Mouse (Mus musculus): ENCODE measurements around the gene Trabd2b. TPM values are rescaled to one million over a fixed set of nuclear protein-coding genes. Genes with fewer than 3 reads are reported as not detected.

The Trabd2b gene
- total RNA-seq (2014; rRNA removed; ENCODE audit: low replicate concordance) (8.5 and 10.5 TPM in 2 replicates), polyA plus RNA-seq (2015; fragmentation: Nextera tagmentation; extraction: Ambion mirVana) (4.2 and 4.5 TPM in 2 replicates)

- Histone ChIP-seq H3K36me3 (replicated peaks; ENCODE audit: control insufficient read depth, insufficient read depth, low read length) (0 out of 2 replicates have a peak, but pooled peaks cover 5% of the 10 kb centered on the region), H3K9ac (replicated peaks; ENCODE audit: low read depth, low read length) (peak within 1 kb of the TSS; percentile 95), H3K9me3 (replicated peaks; ENCODE audit: control insufficient read depth, low read length) (no peaks in the 10 kb centered on the region), H3K4me1 (ENCODE audit: control insufficient read depth, insufficient read depth) (peaks cover 18% of the 10 kb centered on the region), H3K27ac (ENCODE audit: low read depth) (peak within 1 kb of the TSS; percentile 95), H3K4me3 (ENCODE audit: low read depth, low read length) (peak within 1 kb of the TSS; percentile 92), H3K27me3 (ENCODE audit: control insufficient read depth, insufficient read depth, low read length) (peaks cover 26% of the 10 kb centered on the region), H3K4me2 (ENCODE audit: low read depth, low read length) (peak within 1 kb of the TSS; percentile 95)
- no peak for TF ChIP-seq EP300 (IDR thresholded peaks at IDR 0.05; ENCODE audit: low read depth)
- no peak for TF ChIP-seq CTCF (IDR thresholded peaks at IDR 0.05; ENCODE audit: low read depth)
- WGBS: under 1% methylated on average over 52 of the region's 61 CpGs
- peak; percentile 10 for DNase-seq (ENCODE audit: low spot score)
- peak; percentile 18 for ATAC-seq (ENCODE audit: insufficient read depth, low read depth)
Observed at GRCm38 (mm10) chr4:114406355-114407101, at the start of gene Trabd2b. Trabd2b (plus strand) TSS chr4:114406724.

GRCm38 (mm10) chr4:114357420-114357819, 49.1 kb upstream of the Trabd2b start:
- H3K4me3 ChIP-seq (ENCODE audit: low read depth, low read length): no peak overlapping the region
- peaks cover 29% of the 10 kb centered on the region for H3K4me1 ChIP-seq (ENCODE audit: control insufficient read depth, insufficient read depth)
- 11% methylated on average over 4 of the region's 4 CpGs for WGBS
- no peaks in the 10 kb centered on the region for H3K9me3 ChIP-seq (replicated peaks; ENCODE audit: control insufficient read depth, low read length)
- TF ChIP-seq EP300 (IDR thresholded peaks at IDR 0.05; ENCODE audit: low read depth) (peak; percentile 64), CTCF (IDR thresholded peaks at IDR 0.05; ENCODE audit: low read depth) (no peak)
- H3K9ac ChIP-seq (replicated peaks; ENCODE audit: low read depth, low read length): no peak overlapping the region
- H3K36me3 ChIP-seq (replicated peaks; ENCODE audit: control insufficient read depth, insufficient read depth, low read length): no peaks in the 10 kb centered on the region
- ATAC-seq (ENCODE audit: insufficient read depth, low read depth) (peak; percentile 33; the same call in 1 of the 2 replicates), DNase-seq (ENCODE audit: low spot score) (no peak)
- 0 out of 2 replicates have a peak, but pooled peaks cover 2% of the 10 kb centered on the region for H3K27me3 ChIP-seq (ENCODE audit: control insufficient read depth, insufficient read depth, low read length)
- H3K27ac ChIP-seq (ENCODE audit: low read depth): no peak overlapping the region
- H3K4me2 ChIP-seq (ENCODE audit: low read depth, low read length): no peak overlapping the region

- 19% methylated on average over 2 of the region's 2 CpGs for WGBS
- no peaks in the 10 kb centered on the region for H3K9me3 ChIP-seq (replicated peaks; ENCODE audit: control insufficient read depth, low read length)
- H3K27me3 ChIP-seq (ENCODE audit: control insufficient read depth, insufficient read depth, low read length): no peaks in the 10 kb centered on the region
- H3K36me3 ChIP-seq (replicated peaks; ENCODE audit: control insufficient read depth, insufficient read depth, low read length): no peaks in the 10 kb centered on the region
- H3K4me3 ChIP-seq (ENCODE audit: low read depth, low read length): no peak overlapping the region
- DNase-seq (ENCODE audit: low spot score) (no peak), ATAC-seq (ENCODE audit: insufficient read depth, low read depth) (0 out of 2 replicates have a peak, but pooled peaks have one; percentile 54)
- no peak overlapping the region for H3K27ac ChIP-seq (ENCODE audit: low read depth)
- H3K4me1 ChIP-seq (ENCODE audit: control insufficient read depth, insufficient read depth): peaks cover 29% of the 10 kb centered on the region
- H3K9ac ChIP-seq (replicated peaks; ENCODE audit: low read depth, low read length): no peak overlapping the region
- no peak overlapping the region for H3K4me2 ChIP-seq (ENCODE audit: low read depth, low read length)
- TF ChIP-seq EP300 (IDR thresholded peaks at IDR 0.05; ENCODE audit: low read depth): no peak
- no peak for TF ChIP-seq CTCF (IDR thresholded peaks at IDR 0.05; ENCODE audit: low read depth)
Observed at GRCm38 (mm10) chr4:114358874-114359273, 47.6 kb upstream of the Trabd2b start.

GRCm38 (mm10) chr4:114359818-114360217, 46.7 kb upstream of the Trabd2b start:
- no peak overlapping the region for H3K27ac ChIP-seq (ENCODE audit: low read depth)
- no peaks in the 10 kb centered on the region for H3K9me3 ChIP-seq (replicated peaks; ENCODE audit: control insufficient read depth, low read length)
- no peaks in the 10 kb centered on the region for H3K36me3 ChIP-seq (replicated peaks; ENCODE audit: control insufficient read depth, insufficient read depth, low read length)
- H3K4me2 ChIP-seq (ENCODE audit: low read depth, low read length): no peak overlapping the region
- ATAC-seq (ENCODE audit: insufficient read depth, low read depth) (no peak), DNase-seq (ENCODE audit: low spot score) (no peak)
- H3K9ac ChIP-seq (replicated peaks; ENCODE audit: low read depth, low read length): no peak overlapping the region
- no peak for TF ChIP-seq EP300 (IDR thresholded peaks at IDR 0.05; ENCODE audit: low read depth)
- no peak for TF ChIP-seq CTCF (IDR thresholded peaks at IDR 0.05; ENCODE audit: low read depth)
- WGBS: 76% methylated on average over 1 of the region's 1 CpGs
- no peaks in the 10 kb centered on the region for H3K27me3 ChIP-seq (ENCODE audit: control insufficient read depth, insufficient read depth, low read length)
- no peak overlapping the region for H3K4me3 ChIP-seq (ENCODE audit: low read depth, low read length)
- H3K4me1 ChIP-seq (ENCODE audit: control insufficient read depth, insufficient read depth): peaks cover 29% of the 10 kb centered on the region

GRCm38 (mm10) chr4:114361336-114361735, 45.2 kb upstream of the Trabd2b start:
- Histone ChIP-seq H3K9ac (replicated peaks; ENCODE audit: low read depth, low read length) (no peak overlapping the region), H3K27me3 (ENCODE audit: control insufficient read depth, insufficient read depth, low read length) (no peaks in the 10 kb centered on the region), H3K9me3 (replicated peaks; ENCODE audit: control insufficient read depth, low read length) (no peaks in the 10 kb centered on the region), H3K27ac (ENCODE audit: low read depth) (no peak overlapping the region), H3K4me2 (ENCODE audit: low read depth, low read length) (no peak overlapping the region), H3K36me3 (replicated peaks; ENCODE audit: control insufficient read depth, insufficient read depth, low read length) (no peaks in the 10 kb centered on the region), H3K4me3 (ENCODE audit: low read depth, low read length) (no peak overlapping the region), H3K4me1 (ENCODE audit: control insufficient read depth, insufficient read depth) (peaks cover 28% of the 10 kb centered on the region)
- 66% methylated on average over 2 of the region's 2 CpGs for WGBS
- TF ChIP-seq CTCF (IDR thresholded peaks at IDR 0.05; ENCODE audit: low read depth): no peak
- TF ChIP-seq EP300 (IDR thresholded peaks at IDR 0.05; ENCODE audit: low read depth): no peak
- no peak for ATAC-seq (ENCODE audit: insufficient read depth, low read depth)
- DNase-seq (ENCODE audit: low spot score): no peak

Measured in heart, postnatal 0 days (tissue).